Mouse (Mus musculus) brain, embryonic 14.5 days (tissue): ENCODE data around the gene Ddx27.

ENCODE experiments used
- CTCF ChIP-seq: fragments of 200-500 bp; IDR thresholded peaks from 2 replicates; pipeline ENCODE4 v1.5.1; 2012; ENCODE audit warnings: inconsistent platforms, mild to moderate bottlenecking, moderate library complexity, borderline replicate concordance; ENCODE audit not compliant: insufficient read depth, insufficient read length; ENCODE audit errors: extremely low read depth
- POLR2A ChIP-seq: fragments of 200-500 bp; IDR thresholded peaks from 2 replicates; pipeline ENCODE4 v1.6.1; 2012; ENCODE audit warnings: mild to moderate bottlenecking, inconsistent platforms, borderline replicate concordance; ENCODE audit not compliant: poor library complexity, insufficient read depth, insufficient read length, severe bottlenecking; ENCODE audit errors: extremely low read depth

- TF ChIP-seq CTCF (no peak), POLR2A (no peak)
These were observed 5.5 kb upstream of the Ddx27 start for GRCm38 (mm10) chr2:167009483-167009882.
